Mouse (Mus musculus) stomach, embryonic 14.5 days (tissue): Measurements from ENCODE around the gene Col15a1. TPM values are rescaled to one million over a fixed set of nuclear protein-coding genes. Genes with fewer than 3 reads are reported as not detected.

Experiments
- ATAC-seq: fragments of 200-750 bp; cut with Nextera tagmentation; 2 replicates; pipeline ENCODE4 v1.8.0; 2017; ENCODE audit warnings: low read depth, moderate TSS enrichment; ENCODE audit not compliant: insufficient number of reproducible peaks, insufficient read depth, low FRiP score
- H3K27ac ChIP-seq: fragments of 300-500 bp; sonication (generic); 2 replicates; pipeline ENCODE4 v1.5.1; 2014; ENCODE audit warnings: mild to moderate bottlenecking, low read length, moderate library complexity, mixed read lengths
- H3K27me3 ChIP-seq: fragments of 300-500 bp; sonication (generic); 2 replicates; pipeline ENCODE4 v1.6.1; 2014; ENCODE audit warnings: low read length, control low read depth, mixed read lengths; ENCODE audit not compliant: control insufficient read depth, insufficient read depth
- H3K36me3 ChIP-seq: fragments of 300-500 bp; sonication (generic); 2 replicates; pipeline ENCODE4 v1.6.1; 2014; ENCODE audit warnings: mild to moderate bottlenecking, control low read depth, low read length, moderate library complexity, mixed read lengths; ENCODE audit not compliant: control insufficient read depth, insufficient read depth
- H3K4me1 ChIP-seq: fragments of 300-500 bp; sonication (generic); 2 replicates; pipeline ENCODE4 v1.6.1; 2014; ENCODE audit warnings: low read length, control low read depth, mixed read lengths; ENCODE audit not compliant: control insufficient read depth, insufficient read depth
- H3K4me2 ChIP-seq: fragments of 300-500 bp; sonication (generic); replicated peaks from 2 replicates; pipeline ENCODE4 v1.6.1; 2014; ENCODE audit warnings: low read depth, low read length, control low read depth
- H3K4me3 ChIP-seq: fragments of 300-500 bp; sonication (generic); 2 replicates; pipeline ENCODE4 v1.5.1; 2014; ENCODE audit warnings: low read depth, low read length, control low read depth
- H3K9ac ChIP-seq: fragments of 300-500 bp; sonication (generic); replicated peaks from 2 replicates; pipeline ENCODE4 v1.6.1; 2014; ENCODE audit warnings: low read depth, mild to moderate bottlenecking, control low read depth, low read length, moderate library complexity, mixed read lengths
- H3K9me3 ChIP-seq: fragments of 300-500 bp; sonication (generic); 2 replicates; pipeline ENCODE4 v1.6.1; 2016; ENCODE audit warnings: low read depth, low read length, control low read depth; ENCODE audit not compliant: control insufficient read depth
- WGBS: fragments of 180-500 bp; shearing (Covaris S2); extraction: QIAGEN DNeasy Blood & Tissue Kit; methylation state at CpG from one replicate; pipeline ENCODE4 v1.1.7; 2014; 5-methylcytosine and 5-hydroxymethylcytosine counted together
- polyA plus RNA-seq: library from polyadenylated mRNA; unstranded; fragments of >200 nt; fragmentation: Nextera tagmentation; extraction: Ambion mirVana; gene quantifications from 2 replicates; pipeline ENCODE4 v1.2.1, GENCODE M21; 2014

Col15a1 gene
- polyA plus RNA-seq, 1 experiment from 2014 or later = 23.8 TPM

DNA sequence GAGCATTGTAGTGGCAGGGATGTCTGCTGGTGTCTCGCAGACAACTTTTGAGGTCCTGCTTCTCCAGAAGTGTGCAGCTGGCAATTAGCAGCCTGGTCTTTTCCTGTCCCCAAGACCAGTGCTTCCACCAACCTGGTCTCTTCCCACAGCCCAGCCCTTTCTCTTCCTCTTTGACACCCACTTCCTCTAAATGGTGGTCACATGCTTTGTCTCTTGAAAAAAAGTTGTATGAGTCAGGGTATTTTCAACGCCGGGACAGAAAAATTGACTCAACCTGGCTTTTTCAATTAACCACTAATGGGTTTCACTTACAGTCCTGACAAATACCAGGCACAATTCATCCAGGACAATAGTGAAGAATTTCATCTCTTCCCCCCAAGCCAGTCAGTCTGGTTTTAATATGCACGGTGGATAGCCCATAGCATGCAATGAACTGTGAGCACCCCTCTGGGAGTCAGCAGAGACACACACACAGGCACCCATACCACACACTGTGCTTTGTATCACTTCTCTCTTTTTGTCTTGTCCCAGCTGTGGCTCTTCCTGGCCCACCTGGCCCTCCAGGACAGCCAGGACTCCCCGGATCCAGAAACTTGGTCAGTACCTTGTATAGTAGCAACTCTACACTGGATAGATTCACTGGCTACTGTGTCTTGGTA lies 95.5 kb downstream of the Col15a1 start:
- Histone ChIP-seq H3K4me1 (no peaks in the 10 kb centered on the region), H3K9me3 (peaks cover 4% of the 10 kb centered on the region; the same call in 1 of the 2 replicates), H3K27me3 (no peaks in the 10 kb centered on the region), H3K4me2 (no peak overlapping the region), H3K27ac (no peak overlapping the region), H3K36me3 (no peaks in the 10 kb centered on the region), H3K9ac (no peak overlapping the region), H3K4me3 (no peak overlapping the region)
- ATAC-seq = no peak
- WGBS = 54% methylated on average over 5 of the region's 5 CpGs

DNA sequence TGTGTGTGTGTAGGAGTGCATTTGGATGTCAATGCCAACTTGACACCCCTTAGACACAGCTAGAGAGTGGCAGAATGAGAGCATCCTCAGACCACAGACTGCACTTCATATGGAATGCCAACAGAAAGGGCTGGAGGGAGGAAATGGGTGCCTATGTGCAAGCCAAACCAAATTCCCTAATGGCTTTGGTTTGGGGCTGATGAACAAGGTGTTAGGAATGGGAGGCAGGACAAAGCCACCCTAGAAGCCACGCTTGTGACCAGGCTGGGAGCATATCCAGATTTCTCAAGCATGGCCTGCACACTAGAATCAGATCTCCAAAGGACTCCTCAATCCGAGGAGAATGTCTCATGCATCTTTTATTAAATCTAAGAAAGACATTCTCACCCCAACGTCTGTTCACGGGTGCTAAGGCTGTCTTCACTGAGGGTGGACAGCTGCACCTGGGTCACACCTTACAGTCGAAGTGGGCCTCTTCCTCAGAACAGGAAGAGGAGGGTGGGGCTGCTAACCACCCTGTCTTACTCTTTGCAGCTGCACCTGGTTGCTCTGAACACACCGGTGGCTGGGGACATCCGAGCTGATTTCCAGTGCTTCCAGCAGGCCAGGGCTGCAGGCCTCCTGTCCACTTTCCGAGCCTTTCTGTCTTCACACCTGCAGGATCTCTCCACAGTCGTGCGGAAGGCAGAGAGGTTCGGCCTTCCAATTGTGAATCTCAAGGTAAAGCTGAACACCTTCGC lies 102.1 kb downstream of the Col15a1 start:
- no peak overlapping the region for H3K9ac ChIP-seq
- ATAC-seq = no peak
- 84% methylated on average over 12 of the region's 12 CpGs for WGBS

DNA sequence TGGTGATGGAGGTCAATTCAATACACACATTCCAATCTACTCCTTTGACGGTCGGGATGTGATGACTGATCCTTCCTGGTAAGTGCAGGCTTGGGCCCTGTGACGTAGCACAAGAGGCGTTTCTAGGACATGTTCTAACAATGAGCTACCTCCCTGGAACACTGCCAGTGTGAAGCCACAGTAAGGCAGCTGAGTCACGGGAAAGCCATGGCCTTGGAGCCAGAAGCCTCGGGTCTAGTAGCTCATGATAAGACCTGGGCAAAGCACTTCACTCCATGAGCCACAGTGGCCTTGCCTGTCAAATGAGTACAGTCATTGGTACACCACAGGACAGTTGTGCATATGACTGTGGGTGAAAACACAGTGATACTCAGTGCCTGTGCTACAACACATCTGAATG lies 102.9 kb downstream of the Col15a1 start:
- Histone ChIP-seq H3K4me3 (no peak overlapping the region), H3K4me2 (no peak overlapping the region), H3K27me3 (no peaks in the 10 kb centered on the region), H3K27ac (no peak overlapping the region), H3K36me3 (no peaks in the 10 kb centered on the region), H3K4me1 (no peaks in the 10 kb centered on the region), H3K9me3 (no peaks in the 10 kb centered on the region), H3K9ac (no peak overlapping the region)
- peak; percentile 53; the same call in 1 of the 2 replicates for ATAC-seq
- 59% methylated on average over 6 of the region's 6 CpGs for WGBS

More for the DNA sequence above, 102.1 kb downstream of the Col15a1 start:
- Histone ChIP-seq H3K4me2 (no peak overlapping the region), H3K36me3 (no peaks in the 10 kb centered on the region), H3K4me1 (no peaks in the 10 kb centered on the region), H3K27me3 (no peaks in the 10 kb centered on the region), H3K27ac (no peak overlapping the region), H3K9me3 (no peaks in the 10 kb centered on the region), H3K4me3 (no peak overlapping the region)

DNA sequence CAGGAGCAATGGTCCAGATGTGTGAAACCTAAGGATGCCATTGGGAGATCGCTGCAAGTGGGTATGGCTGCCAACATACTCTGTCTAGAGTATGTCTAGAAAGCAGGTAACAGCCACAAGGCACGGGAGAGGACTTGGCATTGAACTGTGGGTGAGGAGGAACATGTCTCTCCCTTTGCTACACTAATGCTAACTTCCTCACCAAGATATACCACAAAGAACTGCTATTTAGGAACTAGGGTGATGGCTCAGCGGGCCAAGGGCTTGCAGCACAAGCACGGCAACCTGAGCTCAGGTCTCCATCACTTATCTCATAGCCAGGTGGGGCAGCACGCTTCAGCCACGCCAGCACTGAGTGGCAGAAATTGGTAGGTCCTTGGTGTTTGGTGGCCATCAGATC lies 103.5 kb downstream of the Col15a1 start:
- Histone ChIP-seq H3K9ac (no peak overlapping the region), H3K4me1 (no peaks in the 10 kb centered on the region), H3K4me3 (no peak overlapping the region), H3K36me3 (no peaks in the 10 kb centered on the region), H3K27ac (no peak overlapping the region), H3K27me3 (no peaks in the 10 kb centered on the region), H3K4me2 (no peak overlapping the region), H3K9me3 (no peaks in the 10 kb centered on the region)
- 89% methylated on average over 6 of the region's 6 CpGs for WGBS
- ATAC-seq = no peak

DNA sequence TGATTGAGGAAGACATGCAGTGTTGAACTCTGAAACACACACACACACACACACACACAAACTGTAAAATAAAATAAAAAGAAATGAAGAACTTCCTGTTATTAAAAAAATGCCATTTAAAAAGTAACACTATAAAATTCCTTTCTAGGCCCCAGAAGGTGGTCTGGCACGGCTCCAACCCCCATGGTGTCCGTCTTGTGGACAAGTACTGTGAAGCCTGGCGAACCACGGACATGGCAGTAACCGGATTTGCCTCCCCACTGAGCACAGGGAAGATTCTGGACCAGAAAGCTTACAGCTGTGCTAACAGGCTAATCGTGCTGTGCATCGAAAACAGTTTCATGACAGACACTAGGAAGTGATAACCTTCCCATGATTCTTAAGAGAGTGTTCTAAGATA lies 104.0 kb downstream of the Col15a1 start:
- Histone ChIP-seq H3K9me3 (no peaks in the 10 kb centered on the region), H3K4me2 (no peak overlapping the region), H3K27ac (no peak overlapping the region), H3K27me3 (no peaks in the 10 kb centered on the region), H3K4me3 (no peak overlapping the region), H3K36me3 (no peaks in the 10 kb centered on the region), H3K9ac (no peak overlapping the region), H3K4me1 (no peaks in the 10 kb centered on the region)
- ATAC-seq = no peak
- WGBS = 63% methylated on average over 7 of the region's 7 CpGs

DNA sequence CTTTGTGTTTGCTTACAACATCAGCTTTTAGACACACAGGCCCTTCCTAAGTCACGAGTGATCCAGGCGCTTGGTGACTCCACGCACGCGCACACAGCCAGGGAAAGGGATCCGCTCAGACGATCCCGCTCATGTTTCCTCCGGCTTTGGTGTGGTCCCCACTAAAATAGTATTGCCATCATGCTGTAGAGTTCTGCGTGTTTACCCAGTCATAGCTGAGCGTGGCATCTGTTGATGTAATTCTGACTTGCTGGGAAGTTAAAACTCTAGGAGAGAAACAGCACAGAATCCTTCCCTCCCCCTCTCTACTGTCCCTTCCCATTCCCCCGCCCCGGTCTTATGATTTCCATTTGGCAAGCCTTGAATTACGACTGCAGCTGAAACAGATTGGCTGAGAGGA lies 104.7 kb downstream of the Col15a1 start:
- H3K4me2 ChIP-seq = no peak overlapping the region
- 63% methylated on average over 14 of the region's 14 CpGs for WGBS

DNA sequence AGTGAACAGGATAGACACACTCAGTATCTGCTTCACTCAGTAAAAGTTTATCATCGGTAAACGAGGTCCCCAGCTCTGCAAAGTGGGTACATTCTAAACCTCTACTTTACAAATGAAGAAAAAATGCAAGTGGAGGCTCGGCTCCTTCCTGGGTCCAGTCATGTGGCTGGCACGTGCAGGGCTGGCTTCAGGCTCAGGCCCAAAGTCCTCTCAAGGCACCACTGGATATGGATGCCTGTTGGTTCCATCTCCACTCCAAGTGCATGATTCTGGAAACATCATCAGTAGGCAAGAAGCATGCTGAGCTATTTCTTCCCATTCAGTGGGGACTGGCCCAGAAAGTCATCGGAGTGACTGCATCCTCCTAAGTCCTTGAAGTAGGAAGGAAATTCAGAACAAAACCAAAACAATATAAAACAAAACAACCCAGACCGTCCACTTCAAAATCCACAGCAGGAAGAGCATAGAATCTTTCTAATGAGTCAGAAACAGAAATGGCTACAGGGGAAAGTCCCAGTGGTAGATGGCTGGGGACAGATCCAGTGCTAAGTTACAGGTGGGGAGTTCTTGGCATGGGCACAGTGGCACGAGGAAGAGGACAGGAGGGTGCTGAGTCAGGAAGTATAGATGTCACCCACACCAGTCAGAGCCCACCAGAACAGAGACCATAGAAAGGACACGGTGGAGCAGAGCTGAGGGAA lies 105.9 kb downstream of the Col15a1 start:
- no peak overlapping the region for H3K9ac ChIP-seq
- H3K27me3 ChIP-seq = no peaks in the 10 kb centered on the region
- ATAC-seq = no peak
- H3K4me1 ChIP-seq = no peaks in the 10 kb centered on the region
- WGBS = 88% methylated on average over 8 of the region's 8 CpGs
- no peak overlapping the region for H3K4me3 ChIP-seq
- H3K9me3 ChIP-seq = no peaks in the 10 kb centered on the region
- H3K27ac ChIP-seq = no peak overlapping the region
- H3K36me3 ChIP-seq = no peaks in the 10 kb centered on the region
- no peak overlapping the region for H3K4me2 ChIP-seq

More for the DNA sequence above, 104.7 kb downstream of the Col15a1 start:
- H3K27me3 ChIP-seq = no peaks in the 10 kb centered on the region
- H3K4me1 ChIP-seq = no peaks in the 10 kb centered on the region
- no peaks in the 10 kb centered on the region for H3K36me3 ChIP-seq
- ATAC-seq = no peak
- H3K9ac ChIP-seq = no peak overlapping the region
- no peaks in the 10 kb centered on the region for H3K9me3 ChIP-seq
- H3K4me3 ChIP-seq = no peak overlapping the region
- H3K27ac ChIP-seq = no peak overlapping the region

DNA sequence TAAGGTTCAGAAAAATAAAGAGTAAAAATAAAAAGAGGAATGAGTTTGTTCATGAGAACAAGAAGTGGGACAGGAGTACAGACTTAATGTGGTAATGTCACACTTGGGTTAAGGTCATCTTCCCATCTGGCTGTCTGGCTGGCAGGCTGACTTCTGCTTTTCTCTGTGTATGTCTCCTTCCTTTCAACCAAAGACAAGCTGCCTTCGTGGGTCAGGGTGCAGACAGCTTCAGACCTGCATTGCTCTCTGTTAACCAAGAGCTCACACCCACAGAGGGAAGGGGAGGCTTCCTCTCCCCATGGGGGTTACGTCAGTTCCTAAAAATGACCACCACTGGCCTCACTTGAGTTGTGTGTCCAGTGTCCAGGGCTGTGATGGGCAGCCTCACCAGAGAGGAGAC lies 107.5 kb downstream of the Col15a1 start:
- Histone ChIP-seq H3K27ac (no peak overlapping the region), H3K4me1 (no peaks in the 10 kb centered on the region), H3K9me3 (no peaks in the 10 kb centered on the region), H3K4me2 (no peak overlapping the region), H3K4me3 (no peak overlapping the region), H3K36me3 (no peaks in the 10 kb centered on the region), H3K27me3 (no peaks in the 10 kb centered on the region), H3K9ac (no peak overlapping the region)
- WGBS = 69% methylated on average over 2 of the region's 2 CpGs
- no peak for ATAC-seq
